Mouse (Mus musculus) myocyte (in vitro differentiated cells): Measurements from ENCODE around the gene Clec5a. TPM values are rescaled to one million over a fixed set of nuclear protein-coding genes. Genes with fewer than 3 reads are reported as not detected.

Experiments used
- H3K27me3 ChIP-seq: one replicate; pipeline ENCODE4 v1.6.1; 2011; ENCODE audit not compliant: control insufficient read depth, insufficient read depth, insufficient read length
- H3K36me3 ChIP-seq: one replicate; pipeline ENCODE4 v1.6.1; 2011; ENCODE audit not compliant: control insufficient read depth, insufficient read depth
- H3K4me2 ChIP-seq: one replicate; pipeline ENCODE4 v1.6.1; 2011; ENCODE audit warnings: low read depth, control low read depth
- H3K4me3 ChIP-seq: one replicate; pipeline ENCODE4 v1.5.1; 2011; ENCODE audit warnings: mild to moderate bottlenecking, control low read depth, moderate library complexity
- H3K79me2 ChIP-seq: one replicate; pipeline ENCODE4 v1.6.1; 2011; ENCODE audit not compliant: control insufficient read depth, insufficient read depth
- H3ac ChIP-seq: one replicate; pipeline ENCODE4 v1.6.1; 2011; ENCODE audit not compliant: control insufficient read depth, insufficient read length
- CEBPB ChIP-seq: IDR thresholded peaks from 2 replicates; pipeline ENCODE4 v1.6.1; 2011; ENCODE audit warnings: mild to moderate bottlenecking, moderate library complexity; ENCODE audit not compliant: poor library complexity, insufficient read depth, severe bottlenecking
- E2F4 ChIP-seq: IDR thresholded peaks from one replicate; pipeline ENCODE4 v1.6.1; 2011; ENCODE audit warnings: mild to moderate bottlenecking, control low read depth, moderate library complexity; ENCODE audit not compliant: insufficient read depth
- MAX ChIP-seq: IDR thresholded peaks from one replicate; pipeline ENCODE4 v1.6.1; 2011; ENCODE audit warnings: low read depth, mild to moderate bottlenecking, control low read depth
- MYOD1 ChIP-seq, 3 experiments: IDR thresholded peaks; one replicate each; pipeline ENCODE4 v1.6.1; 2011; ENCODE audit warnings: control low read depth in 2 of 3, low read depth in 2 of 3, mild to moderate bottlenecking in 2 of 3, moderate library complexity in 1 of 3; ENCODE audit not compliant: insufficient read length in 2 of 3, control insufficient read depth in 1 of 3
- MYOG ChIP-seq, 3 experiments: IDR thresholded peaks; one replicate each; pipeline ENCODE4 v1.6.1; 2011; ENCODE audit warnings: control low read depth in 2 of 3, low read depth in 2 of 3, mild to moderate bottlenecking in 2 of 3; ENCODE audit not compliant: insufficient read length in 2 of 3, control insufficient read depth in 1 of 3, insufficient read depth in 1 of 3
- POLR2A ChIP-seq: IDR thresholded peaks from one replicate; pipeline ENCODE4 v1.6.1; 2011; ENCODE audit warnings: low read depth, mild to moderate bottlenecking, control low read depth, moderate library complexity; ENCODE audit not compliant: insufficient read length
- POLR2AphosphoS2 ChIP-seq: IDR thresholded peaks from one replicate; pipeline ENCODE4 v1.6.1; 2011; ENCODE audit warnings: low read depth, control low read depth; ENCODE audit not compliant: insufficient read length
- REST ChIP-seq: IDR thresholded peaks from one replicate; pipeline ENCODE4 v1.6.1; 2011; ENCODE audit warnings: mild to moderate bottlenecking, control low read depth, moderate library complexity; ENCODE audit not compliant: insufficient read depth, insufficient read length
- SRF ChIP-seq: IDR thresholded peaks from one replicate; pipeline ENCODE4 v1.6.1; 2011; ENCODE audit warnings: low read depth; ENCODE audit not compliant: control insufficient read depth, insufficient read length
- TCF12 ChIP-seq: IDR thresholded peaks from one replicate; pipeline ENCODE4 v1.6.1; 2011; ENCODE audit warnings: mild to moderate bottlenecking, control low read depth; ENCODE audit not compliant: poor library complexity, insufficient read depth, severe bottlenecking
- TCF3 ChIP-seq: IDR thresholded peaks from one replicate; pipeline ENCODE4 v1.6.1; 2011; ENCODE audit warnings: low read depth, control low read depth; ENCODE audit not compliant: insufficient read length
- USF1 ChIP-seq: IDR thresholded peaks from one replicate; pipeline ENCODE4 v1.6.1; 2011; ENCODE audit warnings: low read depth, mild to moderate bottlenecking, control low read depth, moderate library complexity
- polyA plus RNA-seq: library from polyadenylated mRNA; unstranded; fragments of >200 nt; fragmentation: generic; extraction: Trizol; gene quantifications from one replicate; pipeline ENCODE4 v1.2.1, GENCODE M21; 2012; ENCODE audit warnings: missing spikeins

Clec5a gene
- polyA plus RNA-seq, 1 experiment, result 0.05 TPM

DNA sequence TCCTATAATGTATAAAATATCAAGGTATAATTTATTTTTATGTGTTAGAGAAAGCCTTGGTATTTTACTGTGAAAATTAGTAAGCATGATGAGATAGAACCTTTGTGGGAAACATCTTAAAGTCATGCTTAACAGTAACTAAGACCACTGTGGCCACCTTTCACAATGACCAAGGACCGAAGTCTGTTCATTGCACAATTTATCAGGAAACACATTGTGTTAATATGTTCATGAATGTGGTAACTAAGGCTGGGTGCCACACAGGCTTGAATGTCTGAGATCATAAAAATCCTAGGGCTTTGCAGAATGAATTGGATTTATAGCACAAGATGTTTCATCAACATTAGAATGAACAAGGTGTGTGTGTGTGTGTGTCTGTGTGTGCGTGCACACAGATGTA is 2.7 kb upstream of the Clec5a start:
- no peak overlapping the region for H3K4me2 ChIP-seq
- no peaks in the 10 kb centered on the region for H3K79me2 ChIP-seq
- no peak overlapping the region for H3ac ChIP-seq
- TF ChIP-seq POLR2AphosphoS2, result no peak
- no peak for TF ChIP-seq MYOG (IDR thresholded peaks at IDR 0.05; ENCODE audit: control insufficient read depth in 1 of 3, insufficient read depth in 1 of 3, insufficient read length in 2 of 3, low read depth in 2 of 3)
- no peaks in the 10 kb centered on the region for H3K27me3 ChIP-seq
- no peaks in the 10 kb centered on the region for H3K36me3 ChIP-seq
- H3K4me3 ChIP-seq, result no peak overlapping the region

DNA sequence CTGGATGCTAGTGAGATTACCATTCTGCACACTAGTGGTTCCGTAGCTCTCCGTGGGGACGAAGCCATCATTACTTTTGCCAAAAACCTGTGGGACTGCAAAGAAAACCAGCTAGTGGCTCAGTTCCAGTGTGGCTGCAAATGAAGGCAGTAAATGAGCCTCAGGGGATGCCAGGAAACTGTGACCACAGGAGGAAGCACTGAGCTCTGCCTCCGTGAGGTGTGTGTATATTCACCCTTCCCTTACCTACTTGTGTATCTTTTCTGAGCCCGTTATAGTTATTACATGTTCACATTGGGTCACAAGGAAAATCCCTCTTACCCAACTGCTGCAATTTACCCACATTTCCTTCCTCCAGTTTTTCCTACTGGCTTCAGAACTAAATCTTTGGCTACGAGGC is 1.3 kb downstream of the Clec5a start:
- no peaks in the 10 kb centered on the region for H3K27me3 ChIP-seq
- no peak overlapping the region for H3K4me2 ChIP-seq
- no peaks in the 10 kb centered on the region for H3K79me2 ChIP-seq
- TF ChIP-seq REST (no peak), POLR2A (no peak), SRF (no peak), TCF3 (no peak), MYOG (IDR thresholded peaks at IDR 0.05; ENCODE audit: control insufficient read depth in 1 of 3, insufficient read depth in 1 of 3, insufficient read length in 2 of 3, low read depth in 2 of 3) (no peak), USF1 (no peak), MYOD1 (IDR thresholded peaks at IDR 0.05; ENCODE audit: control insufficient read depth in 1 of 3, insufficient read length in 2 of 3, low read depth in 2 of 3) (no peak)
- no peak overlapping the region for H3K4me3 ChIP-seq
- no peak overlapping the region for H3ac ChIP-seq
- H3K36me3 ChIP-seq, result no peaks in the 10 kb centered on the region

DNA sequence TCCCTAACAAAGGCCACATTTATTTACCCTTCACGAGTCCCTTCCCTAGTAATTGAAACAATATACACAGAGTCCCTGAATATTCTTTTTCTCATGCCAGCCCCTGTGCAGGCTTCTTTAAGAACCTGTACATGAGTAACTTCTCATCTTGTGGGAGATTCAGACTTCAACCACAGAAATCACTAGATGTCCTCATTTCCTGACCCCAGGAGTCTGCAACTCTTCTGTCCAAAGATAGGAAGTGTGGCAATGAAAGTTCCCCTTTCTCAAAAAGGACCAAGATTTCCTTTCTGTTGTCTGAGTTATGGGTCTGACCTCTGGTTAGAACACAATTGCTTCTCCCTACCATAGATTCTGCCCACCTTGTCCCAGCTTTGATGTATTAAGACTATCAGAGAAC is 9.3 kb downstream of the Clec5a start:
- H3K79me2 ChIP-seq, result no peaks in the 10 kb centered on the region
- TF ChIP-seq TCF3, result no peak
- TF ChIP-seq CEBPB, result no peak
- no peak for TF ChIP-seq MYOD1 (IDR thresholded peaks at IDR 0.05; ENCODE audit: control insufficient read depth in 1 of 3, insufficient read length in 2 of 3, low read depth in 2 of 3)
- no peak for TF ChIP-seq MAX
- TF ChIP-seq REST, result no peak
- TF ChIP-seq TCF12, result no peak
- no peak for TF ChIP-seq MYOG (IDR thresholded peaks at IDR 0.05; ENCODE audit: control insufficient read depth in 1 of 3, insufficient read depth in 1 of 3, insufficient read length in 2 of 3, low read depth in 2 of 3)
- TF ChIP-seq POLR2AphosphoS2, result no peak
- no peak for TF ChIP-seq E2F4
- no peak for TF ChIP-seq SRF
- no peak for TF ChIP-seq POLR2A
- TF ChIP-seq USF1, result no peak

DNA sequence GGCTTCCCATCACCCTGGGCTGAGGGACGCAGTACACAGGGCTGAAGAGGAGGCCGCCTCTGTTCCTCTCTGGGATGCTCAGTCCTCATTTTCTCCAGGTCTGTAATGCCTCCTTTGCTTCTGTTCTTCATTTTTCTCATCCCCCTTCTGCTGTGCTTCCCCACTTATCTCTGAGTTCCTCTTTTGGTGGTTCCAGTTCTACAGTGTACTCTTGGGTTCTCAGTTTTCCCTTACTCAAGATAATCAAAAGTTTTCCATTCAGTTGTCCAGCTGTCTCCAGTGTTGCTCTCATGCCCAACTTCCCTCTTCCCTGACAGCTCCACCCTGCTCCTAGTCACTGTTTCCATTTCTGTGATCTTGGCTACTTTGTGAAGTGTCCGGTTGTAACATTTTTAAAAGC is 12.0 kb downstream of the Clec5a start:
- no peaks in the 10 kb centered on the region for H3K36me3 ChIP-seq
- H3K79me2 ChIP-seq, result no peaks in the 10 kb centered on the region
- no peak overlapping the region for H3K4me3 ChIP-seq
- TF ChIP-seq REST (no peak), POLR2A (no peak), USF1 (no peak), TCF3 (no peak)
- no peak overlapping the region for H3ac ChIP-seq
- H3K4me2 ChIP-seq, result no peak overlapping the region
- H3K27me3 ChIP-seq, result no peaks in the 10 kb centered on the region

More for the DNA sequence above, 9.3 kb downstream of the Clec5a start:
- Histone ChIP-seq H3K4me2 (no peak overlapping the region), H3K4me3 (no peak overlapping the region), H3ac (no peak overlapping the region), H3K36me3 (no peaks in the 10 kb centered on the region), H3K27me3 (no peaks in the 10 kb centered on the region)

DNA sequence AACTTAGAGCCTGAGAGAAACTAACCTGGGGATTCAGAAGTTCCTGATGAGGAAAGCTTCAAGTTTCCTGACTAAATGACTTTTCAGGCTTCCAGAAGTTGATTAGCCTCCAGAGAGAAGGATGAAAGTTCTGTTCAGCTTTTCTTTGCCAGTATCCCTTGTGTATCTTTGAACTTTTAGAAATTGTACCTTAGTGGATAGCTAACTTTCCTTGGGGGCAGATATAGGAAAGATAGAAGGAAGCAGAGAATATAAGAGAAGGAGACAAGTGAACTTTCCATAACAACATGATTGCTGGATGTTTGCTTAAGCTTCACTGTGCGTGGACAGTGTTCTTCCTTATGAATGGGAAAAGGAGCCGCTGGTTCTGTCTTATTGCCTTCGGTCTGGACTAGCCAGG is 16.4 kb downstream of the Clec5a start, which contains the start of gene Olfr460:
Olfr460 (plus strand) TSS at position 301 of the 400 bp plus-strand sequence.
- no peaks in the 10 kb centered on the region for H3K27me3 ChIP-seq
- H3K4me3 ChIP-seq, result no peak within 1 kb of the TSS
- H3K4me2 ChIP-seq, result no peak within 1 kb of the TSS
- H3K36me3 ChIP-seq, result no peaks in the 10 kb centered on the region
- TF ChIP-seq MYOG (IDR thresholded peaks at IDR 0.05; ENCODE audit: control insufficient read depth in 1 of 3, insufficient read depth in 1 of 3, insufficient read length in 2 of 3, low read depth in 2 of 3) (no peak), E2F4 (no peak), SRF (no peak), TCF3 (no peak), POLR2A (no peak), USF1 (no peak), MAX (no peak), MYOD1 (IDR thresholded peaks at IDR 0.05; ENCODE audit: control insufficient read depth in 1 of 3, insufficient read length in 2 of 3, low read depth in 2 of 3) (no peak), POLR2AphosphoS2 (no peak), TCF12 (no peak)
- H3K79me2 ChIP-seq, result no peaks in the 10 kb centered on the region
- no peak within 1 kb of the TSS for H3ac ChIP-seq
